Mouse (Mus musculus): ENCODE data around the gene Gm5485. TPM values are rescaled to one million over a fixed set of nuclear protein-coding genes. Genes with fewer than 3 reads are reported as not detected.

The Gm5485 gene
- not detected in 2 replicates for polyA plus RNA-seq (2015; fragmentation: Nextera tagmentation; extraction: Ambion mirVana)

DNA sequence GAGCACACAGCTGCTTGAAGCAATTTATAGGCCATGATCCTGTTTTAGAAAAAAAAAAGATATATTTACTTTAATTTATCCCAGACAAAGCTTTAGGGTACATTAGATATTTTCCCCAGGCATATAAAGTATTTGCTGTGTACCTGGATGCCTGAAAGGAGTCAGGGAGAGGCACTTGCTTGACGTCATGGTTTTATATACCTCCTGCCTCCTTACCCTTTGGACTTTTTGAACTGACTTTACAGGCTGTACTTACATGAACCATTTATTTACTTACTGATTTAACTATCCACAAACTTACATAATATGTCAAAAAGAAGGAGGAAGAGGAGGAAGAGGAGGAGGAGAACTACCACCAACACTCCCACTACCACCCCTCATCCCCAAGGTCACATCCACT lies at the start of gene Gm5485:
TSS of gene Gm5485 (minus strand) at position 171 of the 400 bp plus-strand sequence.
- Histone ChIP-seq H3K27ac (ENCODE audit: low read length) (no peak within 1 kb of the TSS), H3K9ac (ENCODE audit: low read length) (no peak within 1 kb of the TSS), H3K4me3 (ENCODE audit: low read length) (no peak within 1 kb of the TSS), H3K9me3 (ENCODE audit: control insufficient read depth, low read length) (no peaks in the 10 kb centered on the region), H3K36me3 (ENCODE audit: control insufficient read depth, insufficient read depth, low read length) (no peaks in the 10 kb centered on the region), H3K27me3 (ENCODE audit: control insufficient read depth, insufficient read depth, low read depth, low read length) (no peaks in the 10 kb centered on the region), H3K4me2 (ENCODE audit: low read depth, low read length) (no peak within 1 kb of the TSS), H3K4me1 (replicated peaks; ENCODE audit: control insufficient read depth, insufficient read depth, low read length) (peaks cover 13% of the 10 kb centered on the region; the same call in 1 of the 2 replicates)
- no peak for ATAC-seq (ENCODE audit: low read depth)
- WGBS = 71% methylated on average over 1 of the region's 1 CpGs

DNA sequence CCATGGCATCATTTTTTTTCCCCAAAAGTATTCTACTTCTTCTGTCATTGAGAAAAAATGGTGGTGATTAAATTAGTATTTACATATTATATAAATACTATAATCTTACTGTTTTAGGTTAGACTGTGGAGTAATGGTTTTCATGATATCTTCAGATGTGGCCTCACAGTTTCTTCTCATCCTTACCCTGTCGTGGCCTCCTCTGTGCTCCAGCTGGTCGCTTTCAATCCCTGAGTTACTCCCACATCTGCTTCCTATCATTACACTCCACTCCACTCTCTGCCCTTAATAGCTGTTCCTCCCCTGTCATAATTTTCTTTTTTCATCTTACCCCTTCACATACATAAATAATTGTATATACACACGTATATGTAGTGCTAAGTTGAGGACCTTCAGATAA lies 41.0 kb upstream of the Gm5485 start:
- no peak for ATAC-seq (ENCODE audit: low read depth)
- 52% methylated on average over 3 of the region's 3 CpGs for WGBS
- H3K4me1 ChIP-seq (replicated peaks; ENCODE audit: control insufficient read depth, insufficient read depth, low read length) = no peaks in the 10 kb centered on the region

DNA sequence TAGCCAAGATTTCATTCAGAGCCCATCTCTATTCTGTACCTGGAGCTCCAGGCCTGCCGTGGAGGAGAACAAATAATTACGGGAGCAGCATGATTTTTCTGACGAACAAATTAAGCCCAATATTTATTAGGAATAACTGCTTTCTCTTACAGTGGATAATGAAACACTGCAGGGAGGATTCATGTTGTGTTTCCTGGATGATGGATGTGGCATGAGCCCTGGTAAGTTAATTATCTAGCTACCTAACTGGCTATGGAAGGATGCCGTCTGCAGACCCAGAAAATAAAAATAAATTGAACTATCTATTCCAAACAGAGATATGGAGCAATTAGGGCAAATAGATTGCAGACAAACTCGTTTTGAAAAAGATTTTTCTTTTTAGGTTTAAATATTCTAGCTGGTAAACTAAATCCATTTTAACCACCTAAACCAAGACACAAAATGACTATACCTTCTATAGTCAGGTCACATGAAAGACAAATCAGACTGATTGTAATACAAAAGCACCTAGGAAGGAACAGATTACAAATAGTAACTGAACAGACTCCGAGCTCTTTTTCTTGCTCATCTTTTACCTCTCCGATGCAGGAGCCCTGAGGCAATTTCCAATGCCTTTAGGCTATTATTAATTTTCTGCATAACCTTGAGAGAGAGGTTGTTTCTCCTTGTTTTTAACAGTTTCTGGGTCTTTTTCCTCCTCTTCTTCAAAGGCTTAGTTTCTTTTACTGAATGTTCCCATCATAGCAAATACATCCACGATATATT lies 34.1 kb upstream of the Gm5485 start:
- no peak overlapping the region for H3K4me3 ChIP-seq (ENCODE audit: low read length)
- H3K4me2 ChIP-seq (ENCODE audit: low read depth, low read length) = no peak overlapping the region
- ATAC-seq (ENCODE audit: low read depth) = no peak
- no peak overlapping the region for H3K27ac ChIP-seq (ENCODE audit: low read length)
- H3K9ac ChIP-seq (ENCODE audit: low read length) = no peak overlapping the region
- H3K36me3 ChIP-seq (ENCODE audit: control insufficient read depth, insufficient read depth, low read length) = no peaks in the 10 kb centered on the region
- H3K4me1 ChIP-seq (replicated peaks; ENCODE audit: control insufficient read depth, insufficient read depth, low read length) = no peaks in the 10 kb centered on the region
- H3K9me3 ChIP-seq (ENCODE audit: control insufficient read depth, low read length) = no peaks in the 10 kb centered on the region
- WGBS = 63% methylated on average over 8 of the region's 8 CpGs
- H3K27me3 ChIP-seq (ENCODE audit: control insufficient read depth, insufficient read depth, low read depth, low read length) = no peaks in the 10 kb centered on the region

More for the DNA sequence above, 41.0 kb upstream of the Gm5485 start:
- Histone ChIP-seq H3K27me3 (ENCODE audit: control insufficient read depth, insufficient read depth, low read depth, low read length) (no peaks in the 10 kb centered on the region), H3K36me3 (ENCODE audit: control insufficient read depth, insufficient read depth, low read length) (no peaks in the 10 kb centered on the region), H3K4me2 (ENCODE audit: low read depth, low read length) (no peak overlapping the region), H3K4me3 (ENCODE audit: low read length) (no peak overlapping the region), H3K9me3 (ENCODE audit: control insufficient read depth, low read length) (no peaks in the 10 kb centered on the region), H3K9ac (ENCODE audit: low read length) (no peak overlapping the region), H3K27ac (ENCODE audit: low read length) (no peak overlapping the region)

DNA sequence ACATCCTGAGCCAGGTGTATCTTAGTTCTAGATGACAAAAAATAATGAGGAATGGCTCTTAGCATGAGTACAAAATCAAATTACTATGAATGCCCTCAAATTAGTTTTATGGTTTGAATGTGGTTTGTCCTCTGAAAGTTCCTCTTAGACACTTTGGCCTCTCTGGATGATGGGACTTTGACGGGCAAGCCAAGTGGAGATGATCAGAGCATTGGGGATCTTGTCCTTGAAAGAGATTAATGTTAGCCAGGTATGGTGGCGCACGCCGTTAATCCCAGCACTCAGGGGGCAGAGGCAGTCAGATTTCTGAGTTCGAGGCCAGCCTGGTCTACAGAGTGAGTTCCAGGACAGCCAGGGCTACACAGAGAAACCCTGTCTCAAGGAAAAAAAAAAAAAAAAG lies 32.4 kb upstream of the Gm5485 start:
- no peaks in the 10 kb centered on the region for H3K9me3 ChIP-seq (ENCODE audit: control insufficient read depth, low read length)
- H3K27me3 ChIP-seq (ENCODE audit: control insufficient read depth, insufficient read depth, low read depth, low read length) = no peaks in the 10 kb centered on the region
- H3K4me1 ChIP-seq (replicated peaks; ENCODE audit: control insufficient read depth, insufficient read depth, low read length) = no peaks in the 10 kb centered on the region
- no peaks in the 10 kb centered on the region for H3K36me3 ChIP-seq (ENCODE audit: control insufficient read depth, insufficient read depth, low read length)
- WGBS = 86% methylated on average over 5 of the region's 5 CpGs
- H3K27ac ChIP-seq (ENCODE audit: low read length) = no peak overlapping the region
- no peak overlapping the region for H3K4me3 ChIP-seq (ENCODE audit: low read length)
- no peak overlapping the region for H3K9ac ChIP-seq (ENCODE audit: low read length)
- H3K4me2 ChIP-seq (ENCODE audit: low read depth, low read length) = no peak overlapping the region
- no peak for ATAC-seq (ENCODE audit: low read depth)

DNA sequence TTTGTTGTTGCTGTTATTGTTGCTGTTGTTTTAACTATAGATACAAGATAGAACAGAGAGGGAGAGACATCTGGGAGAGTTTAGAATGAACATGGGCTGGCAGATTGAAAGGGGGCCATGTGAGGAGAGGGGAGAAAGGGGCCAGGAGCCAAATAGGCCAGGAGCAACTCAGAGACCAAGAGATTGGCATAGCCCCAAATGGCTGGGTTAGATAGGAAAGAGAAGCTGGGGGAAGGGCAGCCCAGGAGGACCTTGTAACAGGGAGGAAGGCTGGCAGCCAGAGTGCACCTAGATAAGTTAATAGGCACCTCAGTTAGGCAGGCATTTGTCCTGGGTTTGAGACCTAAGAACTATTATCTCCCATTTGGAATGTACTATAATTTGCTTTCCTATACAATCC lies 25.3 kb upstream of the Gm5485 start:
- Histone ChIP-seq H3K9me3 (ENCODE audit: control insufficient read depth, low read length) (no peaks in the 10 kb centered on the region), H3K4me3 (ENCODE audit: low read length) (no peak overlapping the region), H3K27me3 (ENCODE audit: control insufficient read depth, insufficient read depth, low read depth, low read length) (no peaks in the 10 kb centered on the region), H3K27ac (ENCODE audit: low read length) (no peak overlapping the region), H3K9ac (ENCODE audit: low read length) (no peak overlapping the region), H3K36me3 (ENCODE audit: control insufficient read depth, insufficient read depth, low read length) (no peaks in the 10 kb centered on the region), H3K4me1 (replicated peaks; ENCODE audit: control insufficient read depth, insufficient read depth, low read length) (no peaks in the 10 kb centered on the region), H3K4me2 (ENCODE audit: low read depth, low read length) (no peak overlapping the region)
- no peak for ATAC-seq (ENCODE audit: low read depth)

DNA sequence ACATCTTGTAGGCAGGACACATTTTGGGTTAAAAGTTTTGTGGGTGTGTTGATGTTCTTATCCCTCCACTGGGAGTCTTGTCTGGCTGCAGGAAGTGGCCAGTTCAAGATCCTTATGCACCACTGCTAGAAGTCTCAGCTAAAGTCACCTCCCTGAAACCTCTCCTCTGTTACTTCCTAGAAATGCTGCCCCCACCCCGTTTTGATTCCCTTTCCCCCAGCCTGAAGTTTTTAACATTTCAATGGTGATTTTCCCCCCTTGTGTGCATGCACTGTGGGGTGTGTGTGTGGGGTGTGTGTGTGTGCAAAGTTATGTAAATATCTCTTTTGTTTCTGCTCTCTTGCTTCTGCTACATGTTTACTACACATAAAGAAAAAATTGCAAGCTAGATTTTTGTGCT lies 23.2 kb upstream of the Gm5485 start:
- 21% methylated on average over 1 of the region's 1 CpGs for WGBS
- no peak for ATAC-seq (ENCODE audit: low read depth)
- no peak overlapping the region for H3K4me3 ChIP-seq (ENCODE audit: low read length)

DNA sequence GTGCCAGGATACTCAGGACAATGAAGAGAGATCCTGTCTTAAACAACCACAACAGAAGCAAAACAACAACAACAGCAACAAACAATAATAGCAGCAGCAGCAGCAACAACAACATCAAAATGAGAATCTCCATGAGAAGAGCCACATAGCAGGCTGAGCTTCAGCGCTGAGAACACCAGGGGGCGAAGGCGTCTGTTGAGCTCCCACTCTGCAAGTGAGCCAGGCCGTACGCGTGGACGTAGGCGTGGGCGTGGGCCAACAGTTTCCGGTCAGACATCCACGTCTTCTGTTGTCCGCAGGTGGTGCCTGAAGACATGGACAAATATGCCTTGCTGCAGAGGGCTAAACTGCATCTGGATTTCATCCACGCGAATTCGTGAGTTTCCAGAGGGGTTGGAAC lies 18.8 kb upstream of the Gm5485 start, which contains the start of gene Morc1:
TSS of gene Morc1 (plus strand) at position 211 of the 400 bp plus-strand sequence.
- Histone ChIP-seq H3K4me1 (replicated peaks; ENCODE audit: control insufficient read depth, insufficient read depth, low read length) (no peaks in the 10 kb centered on the region), H3K27me3 (ENCODE audit: control insufficient read depth, insufficient read depth, low read depth, low read length) (no peaks in the 10 kb centered on the region), H3K4me3 (ENCODE audit: low read length) (no peak within 1 kb of the TSS), H3K27ac (ENCODE audit: low read length) (no peak within 1 kb of the TSS), H3K4me2 (ENCODE audit: low read depth, low read length) (no peak within 1 kb of the TSS), H3K36me3 (ENCODE audit: control insufficient read depth, insufficient read depth, low read length) (no peaks in the 10 kb centered on the region), H3K9me3 (ENCODE audit: control insufficient read depth, low read length) (no peaks in the 10 kb centered on the region), H3K9ac (ENCODE audit: low read length) (no peak within 1 kb of the TSS)
- 91% methylated on average over 15 of the region's 15 CpGs for WGBS
- no peak for ATAC-seq (ENCODE audit: low read depth)

More for the DNA sequence above, 23.2 kb upstream of the Gm5485 start:
- Histone ChIP-seq H3K4me2 (ENCODE audit: low read depth, low read length) (no peak overlapping the region), H3K9me3 (ENCODE audit: control insufficient read depth, low read length) (no peaks in the 10 kb centered on the region), H3K9ac (ENCODE audit: low read length) (no peak overlapping the region), H3K27ac (ENCODE audit: low read length) (no peak overlapping the region), H3K4me1 (replicated peaks; ENCODE audit: control insufficient read depth, insufficient read depth, low read length) (no peaks in the 10 kb centered on the region), H3K27me3 (ENCODE audit: control insufficient read depth, insufficient read depth, low read depth, low read length) (no peaks in the 10 kb centered on the region), H3K36me3 (ENCODE audit: control insufficient read depth, insufficient read depth, low read length) (no peaks in the 10 kb centered on the region)

DNA sequence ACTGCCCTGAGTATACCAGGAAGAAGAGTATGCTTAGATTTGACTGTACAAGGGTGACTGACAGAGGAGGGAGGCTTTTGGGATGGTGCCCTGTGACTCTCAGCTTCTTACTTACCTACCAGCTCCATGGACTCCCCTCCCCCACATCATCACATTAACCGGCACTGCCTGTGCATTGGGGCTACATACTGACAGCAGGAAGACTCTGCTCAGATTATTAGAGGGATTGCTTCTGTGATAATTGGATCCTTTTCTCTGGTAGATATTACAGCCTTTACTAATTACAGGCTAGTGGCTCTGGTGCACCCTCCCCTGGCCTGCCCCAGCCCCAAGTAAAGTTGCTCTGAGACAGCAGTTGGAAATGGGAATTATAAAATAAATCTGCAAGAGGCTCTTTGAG lies 17.2 kb upstream of the Gm5485 start:
- Histone ChIP-seq H3K4me1 (replicated peaks; ENCODE audit: control insufficient read depth, insufficient read depth, low read length) (no peaks in the 10 kb centered on the region), H3K4me3 (ENCODE audit: low read length) (no peak overlapping the region), H3K4me2 (ENCODE audit: low read depth, low read length) (no peak overlapping the region), H3K27ac (ENCODE audit: low read length) (no peak overlapping the region), H3K36me3 (ENCODE audit: control insufficient read depth, insufficient read depth, low read length) (no peaks in the 10 kb centered on the region), H3K27me3 (ENCODE audit: control insufficient read depth, insufficient read depth, low read depth, low read length) (no peaks in the 10 kb centered on the region), H3K9ac (ENCODE audit: low read length) (no peak overlapping the region), H3K9me3 (ENCODE audit: control insufficient read depth, low read length) (no peaks in the 10 kb centered on the region)
- no peak for ATAC-seq (ENCODE audit: low read depth)
- WGBS = 77% methylated on average over 1 of the region's 1 CpGs

DNA sequence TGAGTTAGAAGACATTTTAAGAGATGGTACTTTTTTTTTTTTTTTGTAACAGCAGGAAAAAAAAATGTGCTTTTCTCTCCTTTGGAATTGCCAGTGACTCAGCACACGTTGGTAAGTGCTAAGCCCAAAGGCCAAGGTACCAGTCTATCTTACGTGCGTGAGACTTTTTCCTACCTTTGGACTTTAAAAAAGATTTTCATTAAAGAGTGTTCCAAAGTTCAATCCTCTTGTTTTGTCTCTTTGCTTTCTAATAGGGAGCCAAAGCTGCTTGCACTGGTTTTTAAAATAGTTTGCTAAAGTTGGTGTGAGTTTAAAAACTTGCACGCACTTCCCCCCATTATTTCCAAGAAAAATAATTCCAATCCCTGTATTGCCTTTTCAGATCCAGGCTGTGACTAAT lies 11.9 kb upstream of the Gm5485 start:
- 88% methylated on average over 4 of the region's 4 CpGs for WGBS
- ATAC-seq (ENCODE audit: low read depth) = no peak

More for the DNA sequence above, 11.9 kb upstream of the Gm5485 start:
- H3K4me1 ChIP-seq (replicated peaks; ENCODE audit: control insufficient read depth, insufficient read depth, low read length) = no peaks in the 10 kb centered on the region
- H3K27ac ChIP-seq (ENCODE audit: low read length) = no peak overlapping the region
- no peaks in the 10 kb centered on the region for H3K36me3 ChIP-seq (ENCODE audit: control insufficient read depth, insufficient read depth, low read length)
- H3K27me3 ChIP-seq (ENCODE audit: control insufficient read depth, insufficient read depth, low read depth, low read length) = no peaks in the 10 kb centered on the region
- no peak overlapping the region for H3K4me2 ChIP-seq (ENCODE audit: low read depth, low read length)
- H3K9ac ChIP-seq (ENCODE audit: low read length) = no peak overlapping the region
- no peaks in the 10 kb centered on the region for H3K9me3 ChIP-seq (ENCODE audit: control insufficient read depth, low read length)
- no peak overlapping the region for H3K4me3 ChIP-seq (ENCODE audit: low read length)
